Mouse (Mus musculus) small intestine, adult 2 months (tissue): Measurements from ENCODE around the gene Ccnb2.

ENCODE experiments used
- CTCF ChIP-seq: fragments of 200-500 bp; IDR thresholded peaks from 2 replicates; pipeline ENCODE4 v1.5.1; 2012; ENCODE audit warnings: low read depth, mild to moderate bottlenecking, control low read depth, inconsistent platforms, low read length, moderate library complexity, mixed read lengths; ENCODE audit not compliant: insufficient replicate concordance, insufficient read length; ENCODE audit errors: extremely low read depth
- POLR2A ChIP-seq: fragments of 200-500 bp; IDR thresholded peaks from 2 replicates; pipeline ENCODE4 v1.6.1; 2012; ENCODE audit warnings: low read depth, mild to moderate bottlenecking, control low read depth, inconsistent platforms, low read length, moderate library complexity

- TF ChIP-seq CTCF (no peak), POLR2A (no peak)
These were observed 27.7 kb upstream of the Ccnb2 start for GRCm38 (mm10) chr9:70449072-70449471.
